Mouse (Mus musculus): ENCODE results near the gene Gm38392. TPM values are rescaled to one million over a fixed set of nuclear protein-coding genes. Genes with fewer than 3 reads are reported as not detected.

Gm38392 gene
- polyA plus RNA-seq, 1 experiment from 2014 or later = 0.20 TPM

- peaks cover 10% of the 10 kb centered on the region for H3K4me1 ChIP-seq (replicated peaks; ENCODE audit: control insufficient read depth, insufficient read depth, low read length)
- no peak overlapping the region for H3K9ac ChIP-seq (ENCODE audit: low read depth, low read length)
- H3K4me3 ChIP-seq (ENCODE audit: low read depth, low read length) = no peak overlapping the region
- no peak overlapping the region for H3K4me2 ChIP-seq (replicated peaks; ENCODE audit: low read depth, low read length)
- H3K9me3 ChIP-seq (ENCODE audit: control insufficient read depth, low read length) = no peaks in the 10 kb centered on the region
- H3K27ac ChIP-seq (ENCODE audit: low read depth, low read length) = no peak overlapping the region
- no peaks in the 10 kb centered on the region for H3K36me3 ChIP-seq (ENCODE audit: control insufficient read depth, insufficient read depth, low read length)
- ATAC-seq (ENCODE audit: low FRiP score) (no peak), DNase-seq (ENCODE audit: low spot score) (peak; percentile 87)
- H3K27me3 ChIP-seq (ENCODE audit: control insufficient read depth, insufficient read depth, low read length) = peaks cover 13% of the 10 kb centered on the region
- WGBS = 22% methylated on average over 13 of the region's 13 CpGs
Measured at GRCm38 (mm10) chr3:88245811-88246210, 41.2 kb downstream of the Gm38392 start.

- DNase-seq (ENCODE audit: low spot score) (peak; percentile 83), ATAC-seq (ENCODE audit: low FRiP score) (no peak)
- Histone ChIP-seq H3K4me1 (replicated peaks; ENCODE audit: control insufficient read depth, insufficient read depth, low read length) (peaks cover 24% of the 10 kb centered on the region), H3K36me3 (ENCODE audit: control insufficient read depth, insufficient read depth, low read length) (no peaks in the 10 kb centered on the region), H3K4me3 (ENCODE audit: low read depth, low read length) (no peak overlapping the region), H3K27me3 (ENCODE audit: control insufficient read depth, insufficient read depth, low read length) (peaks cover 24% of the 10 kb centered on the region), H3K27ac (ENCODE audit: low read depth, low read length) (no peak overlapping the region), H3K9me3 (ENCODE audit: control insufficient read depth, low read length) (no peaks in the 10 kb centered on the region), H3K4me2 (replicated peaks; ENCODE audit: low read depth, low read length) (no peak overlapping the region), H3K9ac (ENCODE audit: low read depth, low read length) (no peak overlapping the region; the same call in 1 of the 2 replicates)
- WGBS = 8% methylated on average over 2 of the region's 2 CpGs
Measured at GRCm38 (mm10) chr3:88244071-88244470, 42.9 kb downstream of the Gm38392 start.

GRCm38 (mm10) chr3:88242531-88242930 lies 44.5 kb downstream of the Gm38392 start:
- H3K27me3 ChIP-seq (ENCODE audit: control insufficient read depth, insufficient read depth, low read length) = peaks cover 24% of the 10 kb centered on the region
- WGBS = 2% methylated on average over 13 of the region's 13 CpGs
- H3K27ac ChIP-seq (ENCODE audit: low read depth, low read length) = peak overlapping the region; percentile 95
- peak overlapping the region; percentile 34; the same call in 1 of the 2 replicates for H3K9ac ChIP-seq (ENCODE audit: low read depth, low read length)
- H3K36me3 ChIP-seq (ENCODE audit: control insufficient read depth, insufficient read depth, low read length) = no peaks in the 10 kb centered on the region
- no peaks in the 10 kb centered on the region for H3K9me3 ChIP-seq (ENCODE audit: control insufficient read depth, low read length)
- DNase-seq (ENCODE audit: low spot score) (peak; percentile 94), ATAC-seq (ENCODE audit: low FRiP score) (peak; percentile 36; the same call in 1 of the 2 replicates)
- peaks cover 33% of the 10 kb centered on the region for H3K4me1 ChIP-seq (replicated peaks; ENCODE audit: control insufficient read depth, insufficient read depth, low read length)
- no peak overlapping the region; the same call in 1 of the 2 replicates for H3K4me2 ChIP-seq (replicated peaks; ENCODE audit: low read depth, low read length)
- H3K4me3 ChIP-seq (ENCODE audit: low read depth, low read length) = no peak overlapping the region

- Histone ChIP-seq H3K9ac (ENCODE audit: low read depth, low read length) (peak overlapping the region; percentile 40), H3K4me1 (replicated peaks; ENCODE audit: control insufficient read depth, insufficient read depth, low read length) (peaks cover 35% of the 10 kb centered on the region), H3K36me3 (ENCODE audit: control insufficient read depth, insufficient read depth, low read length) (no peaks in the 10 kb centered on the region), H3K4me3 (ENCODE audit: low read depth, low read length) (peak overlapping the region; percentile 12), H3K9me3 (ENCODE audit: control insufficient read depth, low read length) (no peaks in the 10 kb centered on the region), H3K4me2 (replicated peaks; ENCODE audit: low read depth, low read length) (peak overlapping the region; percentile 28), H3K27ac (ENCODE audit: low read depth, low read length) (peak overlapping the region; percentile 95), H3K27me3 (ENCODE audit: control insufficient read depth, insufficient read depth, low read length) (peaks cover 24% of the 10 kb centered on the region)
- DNase-seq (ENCODE audit: low spot score) = peak; percentile 85
- 1% methylated on average over 45 of the region's 48 CpGs for WGBS
- peak; percentile 69 for ATAC-seq (ENCODE audit: low FRiP score)
Measured at GRCm38 (mm10) chr3:88241045-88241786, 45.8 kb downstream of the Gm38392 start.

- Histone ChIP-seq H3K9me3 (ENCODE audit: control insufficient read depth, low read length) (no peaks in the 10 kb centered on the region), H3K27ac (ENCODE audit: low read depth, low read length) (peak overlapping the region; percentile 65), H3K4me3 (ENCODE audit: low read depth, low read length) (no peak overlapping the region), H3K27me3 (ENCODE audit: control insufficient read depth, insufficient read depth, low read length) (peaks cover 22% of the 10 kb centered on the region), H3K4me2 (replicated peaks; ENCODE audit: low read depth, low read length) (no peak overlapping the region), H3K36me3 (ENCODE audit: control insufficient read depth, insufficient read depth, low read length) (no peaks in the 10 kb centered on the region), H3K9ac (ENCODE audit: low read depth, low read length) (0 out of 2 replicates have a peak overlapping the region, but pooled peaks have one; percentile 31), H3K4me1 (replicated peaks; ENCODE audit: control insufficient read depth, insufficient read depth, low read length) (peaks cover 40% of the 10 kb centered on the region)
- 57% methylated on average over 4 of the region's 4 CpGs for WGBS
- DNase-seq (ENCODE audit: low spot score) = no peak
- ATAC-seq (ENCODE audit: low FRiP score) = no peak
Measured at GRCm38 (mm10) chr3:88239446-88239845, 47.6 kb downstream of the Gm38392 start.

- H3K4me2 ChIP-seq (replicated peaks; ENCODE audit: low read depth, low read length) = no peak overlapping the region
- WGBS = 34% methylated on average over 8 of the region's 8 CpGs
- no peaks in the 10 kb centered on the region for H3K9me3 ChIP-seq (ENCODE audit: control insufficient read depth, low read length)
- H3K27me3 ChIP-seq (ENCODE audit: control insufficient read depth, insufficient read depth, low read length) = peaks cover 22% of the 10 kb centered on the region
- DNase-seq (ENCODE audit: low spot score) (peak; percentile 35), ATAC-seq (ENCODE audit: low FRiP score) (peak; percentile 31)
- H3K36me3 ChIP-seq (ENCODE audit: control insufficient read depth, insufficient read depth, low read length) = no peaks in the 10 kb centered on the region
- peaks cover 40% of the 10 kb centered on the region for H3K4me1 ChIP-seq (replicated peaks; ENCODE audit: control insufficient read depth, insufficient read depth, low read length)
- peak overlapping the region; percentile 65 for H3K27ac ChIP-seq (ENCODE audit: low read depth, low read length)
- no peak overlapping the region for H3K4me3 ChIP-seq (ENCODE audit: low read depth, low read length)
- H3K9ac ChIP-seq (ENCODE audit: low read depth, low read length) = 0 out of 2 replicates have a peak overlapping the region, but pooled peaks have one; percentile 31
Measured at GRCm38 (mm10) chr3:88238866-88239391, 48.1 kb downstream of the Gm38392 start.

GRCm38 (mm10) chr3:88237556-88238194 lies 49.3 kb downstream of the Gm38392 start:
- Histone ChIP-seq H3K27me3 (ENCODE audit: control insufficient read depth, insufficient read depth, low read length) (peaks cover 22% of the 10 kb centered on the region), H3K9ac (ENCODE audit: low read depth, low read length) (no peak overlapping the region), H3K4me3 (ENCODE audit: low read depth, low read length) (no peak overlapping the region), H3K4me1 (replicated peaks; ENCODE audit: control insufficient read depth, insufficient read depth, low read length) (peaks cover 40% of the 10 kb centered on the region), H3K27ac (ENCODE audit: low read depth, low read length) (peak overlapping the region; percentile 65), H3K4me2 (replicated peaks; ENCODE audit: low read depth, low read length) (no peak overlapping the region), H3K36me3 (ENCODE audit: control insufficient read depth, insufficient read depth, low read length) (no peaks in the 10 kb centered on the region), H3K9me3 (ENCODE audit: control insufficient read depth, low read length) (no peaks in the 10 kb centered on the region)
- no peak for ATAC-seq (ENCODE audit: low FRiP score)
- peak; percentile 69 for DNase-seq (ENCODE audit: low spot score)
- 7% methylated on average over 10 of the region's 10 CpGs for WGBS

- H3K4me2 ChIP-seq (replicated peaks; ENCODE audit: low read depth, low read length) = no peak overlapping the region
- 19% methylated on average over 6 of the region's 6 CpGs for WGBS
- DNase-seq (ENCODE audit: low spot score) (no peak), ATAC-seq (ENCODE audit: low FRiP score) (no peak)
- no peaks in the 10 kb centered on the region for H3K36me3 ChIP-seq (ENCODE audit: control insufficient read depth, insufficient read depth, low read length)
- H3K9me3 ChIP-seq (ENCODE audit: control insufficient read depth, low read length) = no peaks in the 10 kb centered on the region
- H3K27ac ChIP-seq (ENCODE audit: low read depth, low read length) = peak overlapping the region; percentile 65
- peaks cover 20% of the 10 kb centered on the region for H3K27me3 ChIP-seq (ENCODE audit: control insufficient read depth, insufficient read depth, low read length)
- H3K4me1 ChIP-seq (replicated peaks; ENCODE audit: control insufficient read depth, insufficient read depth, low read length) = peaks cover 41% of the 10 kb centered on the region
- no peak overlapping the region for H3K9ac ChIP-seq (ENCODE audit: low read depth, low read length)
- H3K4me3 ChIP-seq (ENCODE audit: low read depth, low read length) = no peak overlapping the region
Measured at GRCm38 (mm10) chr3:88237161-88237555, 49.9 kb downstream of the Gm38392 start.

Measured in hindbrain, embryonic 11.5 days (tissue).